Mouse (Mus musculus) spleen, adult 2 months (tissue): ENCODE measurements around the gene Armc3.

Experiments
- CTCF ChIP-seq: fragments of 200-500 bp; IDR thresholded peaks from 2 replicates; pipeline ENCODE4 v1.5.1; 2011; ENCODE audit warnings: mild to moderate bottlenecking, inconsistent platforms; ENCODE audit not compliant: insufficient read depth, insufficient read length, insufficient replicate concordance; ENCODE audit errors: extremely low read depth
- POLR2A ChIP-seq: fragments of 200-500 bp; IDR thresholded peaks from 2 replicates; pipeline ENCODE4 v1.6.1; 2011; ENCODE audit warnings: low read depth, low read length, inconsistent platforms

GRCm38 (mm10) chr2:19152687-19153086 is 46.4 kb upstream of the Armc3 start:
- no peak for TF ChIP-seq POLR2A
- no peak for TF ChIP-seq CTCF
